Mouse (Mus musculus) cortical plate, adult 2 months (tissue): ENCODE measurements at regions not wholly inside any gene's neighbourhood (a gene's known extent, or its start where the extent isn't known, plus 50 kb on each side); places are given as distances from the start of the nearest gene placed in this dataset.

Experiments used
- CTCF ChIP-seq: fragments of 200-500 bp; IDR thresholded peaks from 2 replicates; pipeline ENCODE4 v1.5.1; 2011; ENCODE audit warnings: mild to moderate bottlenecking, control low read depth, low read length; ENCODE audit not compliant: insufficient read depth; ENCODE audit errors: extremely low read depth
- POLR2A ChIP-seq: fragments of 200-500 bp; IDR thresholded peaks from 2 replicates; pipeline ENCODE4 v1.6.1; 2011; ENCODE audit warnings: mild to moderate bottlenecking, low read length, control low read depth; ENCODE audit not compliant: insufficient read depth; ENCODE audit errors: extremely low read depth

DNA sequence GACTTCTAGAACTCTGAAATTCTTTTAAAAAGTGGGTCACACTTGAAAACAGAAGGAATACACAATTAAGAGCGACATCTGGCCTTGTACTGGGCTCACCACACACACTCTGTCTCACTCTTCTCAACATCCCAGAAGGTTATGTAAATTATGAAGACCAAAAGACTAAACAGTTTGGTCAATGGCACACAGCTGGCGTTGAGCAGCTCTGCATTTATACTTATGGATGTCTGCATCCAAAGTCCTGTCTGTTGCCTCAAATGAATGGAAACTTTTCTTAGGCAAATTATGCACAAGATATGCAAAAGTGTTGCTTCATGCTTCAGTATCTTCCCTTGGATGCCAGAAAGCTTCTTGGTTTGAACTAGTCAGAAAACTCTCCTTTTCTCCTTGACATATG lies 323.5 kb downstream of the Ppp3ca start:
- no peak for TF ChIP-seq CTCF
- TF ChIP-seq POLR2A: no peak
